In the genomic region with DNA sequence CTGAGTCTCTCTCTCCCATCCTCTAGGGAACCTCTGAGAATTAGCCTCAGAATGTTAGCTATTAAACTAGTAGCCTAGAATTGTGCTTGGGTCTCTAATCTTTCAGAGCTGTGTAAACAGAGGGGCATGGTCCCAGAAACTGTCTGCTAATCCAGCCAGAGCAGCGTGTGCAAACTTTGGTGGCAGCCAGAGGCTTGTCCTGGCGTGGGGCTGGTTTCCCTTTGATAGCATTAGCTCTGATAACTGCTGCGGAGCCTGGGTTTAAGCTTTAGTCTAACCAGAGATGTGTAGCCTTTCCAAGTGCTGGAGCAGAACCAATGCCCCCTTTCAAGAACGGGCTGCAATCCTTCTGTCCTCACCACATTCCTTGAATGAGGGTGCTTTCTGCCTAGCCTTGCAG, we compare ENCODE assay signal across 13 mouse cellular contexts. TPM values are rescaled to one million over a fixed set of nuclear protein-coding genes. Genes with fewer than 3 reads are reported as not detected.
DNase-seq lines count a peak whose midpoint lies in the region; ATAC-seq and TF ChIP-seq lines count a peak whose summit lies in the region.
"Had no signal": no experiment of that assay in that cellular context is flagged by ENCODE, and none has a peak within 500 bp of the region (broad histone marks: within the 10 kb centered on the region; RNA-seq: fewer than 3 reads in every experiment).

No protein-coding gene starts in this region.

- no peak for TF ChIP-seq POLR2A in heart, adult 2 months (IDR thresholded peaks at IDR 0.05; ENCODE audit: insufficient read depth, low read depth, low read length)

- H3K79me2 ChIP-seq in heart, adult 2 months (replicated peaks; ENCODE audit: control insufficient read depth, insufficient read depth, low read length), result no peaks in the 10 kb centered on the region

- intact Hi-C loops in heart, adult 2 months (cut with DNase I), result no loop called here
- intact Hi-C loops in gastrocnemius, postnatal 14 days (cut with DNase I; ENCODE audit: low total_unique reads), result no loop called here

- no peak overlapping the region for H3K9ac ChIP-seq in heart, adult 2 months (ENCODE audit: low read depth, low read length)
- no peak overlapping the region for H3K9ac ChIP-seq in embryonic facial prominence, embryonic 11.5 days (replicated peaks; ENCODE audit: low read length)
- H3K9ac ChIP-seq in heart, embryonic 13.5 days, result peak overlapping the region; percentile 48; the same call in 1 of the 2 replicates
- no peak overlapping the region for H3K9ac ChIP-seq in liver, embryonic 13.5 days
- H3K9ac ChIP-seq: limb, embryonic 15.5 days had no signal

- ATAC-seq in embryonic facial prominence, embryonic 11.5 days (replicated peaks; ENCODE audit: insufficient number of reproducible peaks, low FRiP score, low TSS enrichment, low read depth), result no peak
- ATAC-seq in heart, embryonic 13.5 days (ENCODE audit: extremely low read depth, insufficient number of reproducible peaks, low FRiP score, low TSS enrichment), result no peak
- ATAC-seq in liver, embryonic 13.5 days (ENCODE audit: low read depth), result peak; percentile 56
- ATAC-seq: hindbrain, embryonic 16.5 days had no signal

- H3K9me3 ChIP-seq in embryonic facial prominence, embryonic 11.5 days (replicated peaks; ENCODE audit: control insufficient read depth, low read length), result no peaks in the 10 kb centered on the region
- H3K9me3 ChIP-seq in heart, embryonic 13.5 days, result no peaks in the 10 kb centered on the region
- no peaks in the 10 kb centered on the region for H3K9me3 ChIP-seq in liver, embryonic 13.5 days (replicated peaks)
- H3K9me3 ChIP-seq: limb, embryonic 15.5 days had no signal

- peak overlapping the region; percentile 16; the same call in 1 of the 2 replicates for H3K27ac ChIP-seq in heart, adult 2 months
- H3K27ac ChIP-seq in embryonic facial prominence, embryonic 11.5 days (replicated peaks; ENCODE audit: low read depth, low read length), result no peak overlapping the region
- peak overlapping the region; percentile 26; the same call in 1 of the 2 replicates for H3K27ac ChIP-seq in heart, embryonic 13.5 days (replicated peaks)
- H3K27ac ChIP-seq in liver, embryonic 13.5 days, result no peak overlapping the region
- H3K27ac ChIP-seq: limb, embryonic 15.5 days had no signal

- H3K27me3 ChIP-seq in heart, adult 2 months (ENCODE audit: control insufficient read depth, insufficient read depth, low read length), result no peaks in the 10 kb centered on the region
- H3K27me3 ChIP-seq in embryonic facial prominence, embryonic 11.5 days (ENCODE audit: control insufficient read depth, insufficient read depth, low read length), result no peaks in the 10 kb centered on the region
- H3K27me3 ChIP-seq in heart, embryonic 13.5 days (replicated peaks), result no peaks in the 10 kb centered on the region
- peaks cover 10% of the 10 kb centered on the region; the same call in 1 of the 2 replicates for H3K27me3 ChIP-seq in liver, embryonic 13.5 days
- H3K27me3 ChIP-seq: CH12.LX; limb, embryonic 15.5 days had no signal

- H3K36me3 ChIP-seq in heart, adult 2 months (ENCODE audit: control insufficient read depth, insufficient read depth, low read length), result peaks cover 4% of the 10 kb centered on the region; the same call in 1 of the 2 replicates
- no peaks in the 10 kb centered on the region for H3K36me3 ChIP-seq in embryonic facial prominence, embryonic 11.5 days (replicated peaks; ENCODE audit: control insufficient read depth, insufficient read depth, low read depth, low read length)
- H3K36me3 ChIP-seq in heart, embryonic 13.5 days, result 0 out of 2 replicates have a peak, but pooled peaks cover 3% of the 10 kb centered on the region
- H3K36me3 ChIP-seq in liver, embryonic 13.5 days, result no peaks in the 10 kb centered on the region
- H3K36me3 ChIP-seq: limb, embryonic 15.5 days had no signal

- no peak for TF ChIP-seq CTCF in heart, adult 2 months (IDR thresholded peaks at IDR 0.05)

- no peak for TF ChIP-seq EP300 in heart, adult 2 months (IDR thresholded peaks at IDR 0.05; ENCODE audit: insufficient read depth, low read depth, low read length)

- WGBS in heart, adult 2 months, result 27% methylated on average over 4 of the region's 4 CpGs
- 16% methylated on average over 4 of the region's 4 CpGs for WGBS in embryonic facial prominence, embryonic 11.5 days
- 4% methylated on average over 4 of the region's 4 CpGs for WGBS in heart, embryonic 13.5 days
- 7% methylated on average over 4 of the region's 4 CpGs for WGBS in liver, embryonic 13.5 days (ENCODE audit: insufficient replicate concordance)

- no peaks in the 10 kb centered on the region for H3K4me1 ChIP-seq in heart, adult 2 months (ENCODE audit: control insufficient read depth, insufficient read depth, low read length)
- no peaks in the 10 kb centered on the region; the same call in 1 of the 2 replicates for H3K4me1 ChIP-seq in embryonic facial prominence, embryonic 11.5 days (ENCODE audit: control insufficient read depth, insufficient read depth, low read length)
- peaks cover 56% of the 10 kb centered on the region for H3K4me1 ChIP-seq in heart, embryonic 13.5 days
- peaks cover 11% of the 10 kb centered on the region for H3K4me1 ChIP-seq in liver, embryonic 13.5 days (replicated peaks)

- DNase-seq in heart, adult 2 months, result peak in 1 of 2 experiments; percentile 35
- no peak for DNase-seq in heart, adult 8-10 months (ENCODE audit: low spot score)
- peak; percentile 54 for DNase-seq in embryonic facial prominence, embryonic 11.5 days (ENCODE audit: low spot score)
- DNase-seq in liver, embryonic 13.5 days, result no peak
- no peak for DNase-seq in urinary bladder, postnatal 10 days (ENCODE audit: low spot score)
- no peak for DNase-seq in gastrocnemius, postnatal 14 days
- no peak for DNase-seq in spleen, postnatal 10 days (ENCODE audit: low spot score in 2 of 2)

- H3K4me2 ChIP-seq in embryonic facial prominence, embryonic 11.5 days (ENCODE audit: low read depth, low read length), result no peak overlapping the region
- peak overlapping the region; percentile 44 for H3K4me2 ChIP-seq in heart, embryonic 13.5 days
- no peak overlapping the region for H3K4me2 ChIP-seq in liver, embryonic 13.5 days
- H3K4me2 ChIP-seq: limb, embryonic 15.5 days had no signal

- H3K4me3 ChIP-seq in heart, adult 2 months, result no peak overlapping the region
- no peak overlapping the region for H3K4me3 ChIP-seq in embryonic facial prominence, embryonic 11.5 days (ENCODE audit: low read depth, low read length)
- no peak overlapping the region for H3K4me3 ChIP-seq in heart, embryonic 13.5 days
- H3K4me3 ChIP-seq in liver, embryonic 13.5 days (replicated peaks), result no peak overlapping the region
- H3K4me3 ChIP-seq: limb, embryonic 15.5 days; myocyte had no signal

RNA-seq across cellular contexts. Expression of a gene that starts 11.8 kb away (rescaled TPM):
- total RNA-seq in heart, adult 2 months (2021), result 1 to 10 TPM; 4.4 to 5.0 TPM
- 3.1 and 8.1 TPM in 2 replicates for polyA plus RNA-seq in heart, adult 2 months (2012; rRNA removed)
- 1 to 10 TPM; 4.6 to 7.3 (median 5.6) TPM for total RNA-seq in heart, adult 8-10 months (2022)
- 90.5 and 98.5 TPM in 2 replicates for polyA plus RNA-seq in embryonic facial prominence, embryonic 11.5 days (2014; fragmentation: Nextera tagmentation; extraction: Ambion mirVana)
- polyA plus RNA-seq in heart, embryonic 13.5 days (2015; fragmentation: Nextera tagmentation; extraction: Ambion mirVana), result 31.4 and 34.1 TPM in 2 replicates
- 12.3 and 15.4 TPM in 2 replicates for polyA plus RNA-seq in liver, embryonic 13.5 days (2015; fragmentation: Nextera tagmentation; extraction: Ambion mirVana)
- 1 to 10 TPM; 7.3 to 9.3 TPM for total RNA-seq in gastrocnemius, postnatal 14 days (2021)
- total RNA-seq: common myeloid progenitor, adult 5-6 weeks had no signal

Comparison
In these comparisons a context has a peak if more than half of its experiments do, and no peak if none do; other contexts are left out.
1. H3K27ac ChIP-seq: peak in heart, adult 2 months (single experiment) and heart, embryonic 13.5 days (single experiment); none in embryonic facial prominence, embryonic 11.5 days (single experiment) and liver, embryonic 13.5 days (single experiment).